Mouse (Mus musculus) urinary bladder, adult 18-20 months (tissue): ENCODE measurements around the gene Defb21.
A peak's percentile ranks its signal among the peaks of the same experiment; 100 is the strongest.

Experiments used
- DNase-seq, 2 experiments: peaks; one replicate each; pipeline ENCODE4 v3.0.0; 2022; ENCODE audit warnings: low spot score in 2 of 2, mixed read lengths in 2 of 2

Defb21 gene

GRCm38 (mm10) chr2:152572114-152572794, at the start of gene Defb21:
TSS of gene Defb21 (plus strand) at chr2:152572744.
- no peak for DNase-seq

- DNase-seq = no peak
Observed at GRCm38 (mm10) chr2:152539944-152540710, 32.4 kb upstream of the Defb21 start, which contains the start of gene Defb29. TSS of gene Defb29 (minus strand) at chr2:152540098.

GRCm38 (mm10) chr2:152541979-152542378, 30.6 kb upstream of the Defb21 start:
- no peak for DNase-seq

GRCm38 (mm10) chr2:152542897-152543296, 29.6 kb upstream of the Defb21 start:
- no peak for DNase-seq

- DNase-seq = no peak
Observed at GRCm38 (mm10) chr2:152543478-152543877, 29.1 kb upstream of the Defb21 start.

- DNase-seq = no peak
Observed at GRCm38 (mm10) chr2:152544691-152545090, 27.9 kb upstream of the Defb21 start.

- DNase-seq = no peak
Observed at GRCm38 (mm10) chr2:152548124-152548523, 24.4 kb upstream of the Defb21 start.

- peak; percentile 22 to 37 for DNase-seq
Observed at GRCm38 (mm10) chr2:152553774-152554423, 18.6 kb upstream of the Defb21 start.

GRCm38 (mm10) chr2:152556655-152557054, 15.9 kb upstream of the Defb21 start:
- DNase-seq = no peak

GRCm38 (mm10) chr2:152569038-152569437, 3.5 kb upstream of the Defb21 start, which contains the start of gene Gm17416:
TSS of gene Gm17416 (plus strand) at chr2:152569338.
- DNase-seq = no peak

- no peak for DNase-seq
Observed at GRCm38 (mm10) chr2:152569881-152570280, 2.7 kb upstream of the Defb21 start.

GRCm38 (mm10) chr2:152570313-152570712, 2.2 kb upstream of the Defb21 start:
- DNase-seq = no peak

GRCm38 (mm10) chr2:152573484-152573883, 940 bp downstream of the Defb21 start:
- DNase-seq = no peak

- no peak for DNase-seq
Observed at GRCm38 (mm10) chr2:152580107-152580506, 7.6 kb downstream of the Defb21 start, which contains the start of gene Defb19. TSS of gene Defb19 (minus strand) at chr2:152580312.

GRCm38 (mm10) chr2:152580612-152581011, 8.1 kb downstream of the Defb21 start:
- no peak for DNase-seq

GRCm38 (mm10) chr2:152586926-152587560, 14.5 kb downstream of the Defb21 start:
- no peak for DNase-seq

- no peak for DNase-seq
Observed at GRCm38 (mm10) chr2:152588450-152588849, 15.9 kb downstream of the Defb21 start.

- no peak for DNase-seq
Observed at GRCm38 (mm10) chr2:152589021-152589420, 16.5 kb downstream of the Defb21 start.

- DNase-seq = no peak
Observed at GRCm38 (mm10) chr2:152599299-152599698, 26.8 kb downstream of the Defb21 start, which contains the start of gene Defb45. TSS of gene Defb45 (minus strand) at chr2:152599399.

- no peak for DNase-seq
Observed at GRCm38 (mm10) chr2:152600076-152600475, 27.5 kb downstream of the Defb21 start.

- no peak for DNase-seq
Observed at GRCm38 (mm10) chr2:152601275-152601960, 28.9 kb downstream of the Defb21 start.
